Mouse (Mus musculus): ENCODE data around the gene Chp2. TPM values are rescaled to one million over a fixed set of nuclear protein-coding genes. Genes with fewer than 3 reads are reported as not detected.
"Not testable (repeated sequence)": the region's sequence is repeated elsewhere in the genome, so short reads cannot be mapped to it uniquely, and the experiment has no call there.

Gene Chp2
- polyA plus RNA-seq, 1 experiment from 2014 or later: 9.6 TPM

DNA sequence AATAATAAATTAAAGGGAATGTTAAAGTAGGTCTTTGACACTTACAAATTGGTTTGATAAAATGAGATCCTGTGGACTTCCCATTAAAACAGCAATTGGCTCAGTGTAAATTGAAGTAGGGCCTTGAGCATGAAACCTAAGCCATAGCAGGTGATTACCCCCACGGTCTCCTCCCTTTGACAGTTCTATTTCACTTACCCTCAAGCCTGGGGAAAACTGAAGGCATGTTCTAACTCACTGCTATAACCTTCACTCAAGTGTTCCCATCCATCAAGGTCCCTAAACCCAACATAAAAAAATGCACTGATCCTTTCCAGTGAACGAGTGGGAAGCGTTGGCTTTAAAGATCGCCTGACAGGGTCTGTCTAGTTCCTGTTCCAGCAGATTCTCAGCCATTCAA lies 11.6 kb downstream of the Chp2 start:
- no peak overlapping the region for H3K4me3 ChIP-seq (ENCODE audit: low read length)
- no peaks in the 10 kb centered on the region for H3K36me3 ChIP-seq (ENCODE audit: control insufficient read depth, insufficient read depth, low read length)
- no peaks in the 10 kb centered on the region for H3K4me1 ChIP-seq (ENCODE audit: control insufficient read depth, insufficient read depth, low read length)
- H3K9me3 ChIP-seq (ENCODE audit: control insufficient read depth, low read length): no peaks in the 10 kb centered on the region
- no peak overlapping the region for H3K27ac ChIP-seq (ENCODE audit: low read length)
- WGBS: 69% methylated on average over 4 of the region's 4 CpGs
- ATAC-seq: no peak
- H3K27me3 ChIP-seq (replicated peaks; ENCODE audit: control insufficient read depth, insufficient read depth, low read length): no peaks in the 10 kb centered on the region
- no peak overlapping the region for H3K4me2 ChIP-seq (ENCODE audit: low read depth, low read length)
- H3K9ac ChIP-seq (ENCODE audit: low read depth, low read length): no peak overlapping the region

DNA sequence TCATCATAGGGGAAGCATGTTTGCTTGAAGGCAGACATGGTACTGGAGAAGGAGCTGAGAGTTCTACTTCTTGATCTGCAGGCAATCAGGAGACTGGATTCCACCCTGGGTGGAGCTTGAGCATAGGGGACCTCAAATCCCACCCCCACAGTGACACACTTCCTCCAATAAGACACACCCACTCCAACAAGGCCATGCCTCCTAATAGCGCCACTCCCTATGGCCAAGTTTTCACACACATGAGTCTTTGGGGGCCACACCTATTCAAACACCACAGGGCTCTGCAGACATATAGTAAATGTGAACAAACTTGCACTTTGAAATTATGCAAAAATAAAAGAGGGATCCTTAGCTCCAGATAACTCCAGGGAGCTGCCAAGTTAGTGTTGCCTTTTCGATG lies 19.6 kb downstream of the Chp2 start:
- Histone ChIP-seq H3K27ac (ENCODE audit: low read length) (no peak overlapping the region), H3K9ac (ENCODE audit: low read depth, low read length) (no peak overlapping the region), H3K4me2 (ENCODE audit: low read depth, low read length) (no peak overlapping the region), H3K4me3 (ENCODE audit: low read length) (no peak overlapping the region), H3K27me3 (replicated peaks; ENCODE audit: control insufficient read depth, insufficient read depth, low read length) (no peaks in the 10 kb centered on the region), H3K4me1 (ENCODE audit: control insufficient read depth, insufficient read depth, low read length) (no peaks in the 10 kb centered on the region), H3K36me3 (ENCODE audit: control insufficient read depth, insufficient read depth, low read length) (no peaks in the 10 kb centered on the region), H3K9me3 (ENCODE audit: control insufficient read depth, low read length) (no peaks in the 10 kb centered on the region)
- ATAC-seq: peak; percentile 55
- WGBS: 89% methylated on average over 2 of the region's 2 CpGs

DNA sequence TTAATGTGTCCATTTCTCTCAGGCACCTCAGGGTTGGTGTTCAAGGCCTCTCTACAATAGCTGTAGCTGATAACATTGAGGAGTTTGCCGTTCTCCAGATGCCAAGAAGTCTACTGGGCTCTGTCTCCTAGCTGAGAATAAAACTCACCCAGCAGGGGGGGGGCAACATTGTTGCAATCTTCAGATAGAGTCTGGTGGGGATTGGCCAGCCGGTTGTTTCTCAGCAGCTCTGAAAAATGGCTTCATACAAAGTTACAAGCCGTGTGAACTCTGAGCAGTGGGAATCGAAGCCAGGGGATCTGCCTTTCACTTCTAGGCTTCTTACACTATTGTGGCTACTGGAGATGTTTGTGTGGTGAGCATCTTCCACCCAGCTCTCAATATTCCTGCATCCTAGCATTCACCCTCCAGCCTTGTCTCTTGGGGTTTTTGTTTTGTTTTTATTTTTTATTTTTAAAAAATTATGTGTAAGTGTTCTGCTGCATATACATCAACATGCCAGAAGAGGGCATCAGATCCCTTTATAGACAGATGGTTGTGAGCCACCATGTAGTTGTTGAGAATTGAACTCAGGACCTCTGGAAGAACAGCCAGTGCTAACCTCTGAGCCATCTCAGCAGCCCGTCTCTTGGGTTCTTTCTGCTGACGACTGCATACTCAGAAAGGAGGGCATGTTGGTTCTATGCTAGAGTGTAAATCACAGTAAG lies 21.3 kb downstream of the Chp2 start:
- WGBS: 74% methylated on average over 6 of the region's 6 CpGs

DNA sequence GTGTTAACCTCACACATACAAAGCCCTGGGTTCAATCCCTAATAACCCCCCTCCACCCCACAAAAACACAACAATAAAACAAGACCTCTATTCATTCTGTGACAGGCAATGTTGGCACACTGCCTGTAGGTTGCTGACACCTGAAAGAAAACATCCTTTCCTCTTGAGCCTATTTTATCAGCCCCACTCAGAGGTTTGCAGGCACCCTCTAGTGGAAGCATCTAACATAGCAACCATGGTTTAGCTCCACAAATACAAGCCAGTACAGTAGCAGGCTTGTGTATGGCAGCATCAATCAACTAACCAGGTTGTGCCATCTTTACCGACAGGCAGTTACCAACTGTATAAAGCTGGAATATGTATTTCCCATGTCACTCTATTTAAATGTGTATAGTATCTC lies 23.0 kb downstream of the Chp2 start:
- no peaks in the 10 kb centered on the region for H3K27me3 ChIP-seq (replicated peaks; ENCODE audit: control insufficient read depth, insufficient read depth, low read length)
- H3K4me1 ChIP-seq (ENCODE audit: control insufficient read depth, insufficient read depth, low read length): no peaks in the 10 kb centered on the region
- H3K27ac ChIP-seq (ENCODE audit: low read length): no peak overlapping the region
- H3K4me3 ChIP-seq (ENCODE audit: low read length): no peak overlapping the region
- H3K36me3 ChIP-seq (ENCODE audit: control insufficient read depth, insufficient read depth, low read length): no peaks in the 10 kb centered on the region
- no peak overlapping the region for H3K4me2 ChIP-seq (ENCODE audit: low read depth, low read length)
- ATAC-seq: peak; percentile 60
- H3K9ac ChIP-seq (ENCODE audit: low read depth, low read length): no peak overlapping the region
- 46% methylated on average over 1 of the region's 1 CpGs for WGBS
- H3K9me3 ChIP-seq (ENCODE audit: control insufficient read depth, low read length): no peaks in the 10 kb centered on the region

More for the DNA sequence above, 21.3 kb downstream of the Chp2 start:
- Histone ChIP-seq H3K27me3 (replicated peaks; ENCODE audit: control insufficient read depth, insufficient read depth, low read length) (no peaks in the 10 kb centered on the region), H3K4me2 (ENCODE audit: low read depth, low read length) (no peak overlapping the region), H3K9me3 (ENCODE audit: control insufficient read depth, low read length) (no peaks in the 10 kb centered on the region), H3K36me3 (ENCODE audit: control insufficient read depth, insufficient read depth, low read length) (no peaks in the 10 kb centered on the region), H3K27ac (ENCODE audit: low read length) (no peak overlapping the region), H3K9ac (ENCODE audit: low read depth, low read length) (no peak overlapping the region), H3K4me1 (ENCODE audit: control insufficient read depth, insufficient read depth, low read length) (no peaks in the 10 kb centered on the region), H3K4me3 (ENCODE audit: low read length) (no peak overlapping the region)
- no peak for ATAC-seq

DNA sequence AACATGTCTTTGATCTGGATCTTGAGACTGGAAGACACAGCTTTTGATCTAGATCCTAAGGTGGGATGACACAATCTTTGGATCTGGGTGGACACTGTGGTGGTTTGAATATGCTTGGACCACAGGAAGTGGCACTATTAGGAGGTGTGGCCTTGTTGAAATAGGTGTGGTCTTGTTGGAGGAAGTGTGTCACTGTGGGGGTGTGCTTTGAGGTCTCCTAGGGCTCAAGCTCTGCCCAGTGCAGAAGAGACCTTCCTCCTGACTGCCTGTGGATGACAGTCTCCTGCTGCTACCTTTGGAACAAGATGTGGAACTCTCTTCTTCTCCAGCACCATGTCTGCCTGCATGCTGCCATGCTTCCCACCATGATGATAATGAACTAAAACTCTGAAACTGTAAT lies 23.4 kb downstream of the Chp2 start:
- H3K4me2 ChIP-seq (ENCODE audit: low read depth, low read length); H3K27ac ChIP-seq (ENCODE audit: low read length); H3K9me3 ChIP-seq (ENCODE audit: control insufficient read depth, low read length); H3K4me3 ChIP-seq (ENCODE audit: low read length); H3K27me3 ChIP-seq (replicated peaks; ENCODE audit: control insufficient read depth, insufficient read depth, low read length); H3K36me3 ChIP-seq (ENCODE audit: control insufficient read depth, insufficient read depth, low read length); H3K9ac ChIP-seq (ENCODE audit: low read depth, low read length); H3K4me1 ChIP-seq (ENCODE audit: control insufficient read depth, insufficient read depth, low read length): not testable (repeated sequence)
- ATAC-seq: peak; percentile 51; the same call in 1 of the 2 replicates

DNA sequence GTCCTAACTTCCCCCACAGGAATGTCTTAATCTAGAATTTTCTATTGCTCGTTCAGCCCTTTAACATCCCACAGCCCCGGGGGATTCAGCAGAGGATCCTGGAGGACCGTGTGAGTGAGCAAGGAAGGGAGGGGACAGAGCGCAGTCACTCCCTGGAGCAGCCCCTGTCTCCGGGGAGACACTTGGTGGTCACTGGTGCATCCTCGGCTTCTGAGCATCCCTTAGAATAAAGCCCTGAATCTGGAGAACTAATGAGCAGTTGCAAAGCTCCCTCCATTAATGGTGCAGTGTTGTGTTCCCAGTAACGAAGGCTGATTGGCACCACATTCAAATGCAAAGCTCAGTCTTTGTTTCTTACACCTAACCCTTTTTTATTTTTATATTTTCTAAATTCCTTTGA lies 24.9 kb downstream of the Chp2 start:
- Histone ChIP-seq H3K4me3 (ENCODE audit: low read length) (no peak overlapping the region), H3K27me3 (replicated peaks; ENCODE audit: control insufficient read depth, insufficient read depth, low read length) (no peaks in the 10 kb centered on the region), H3K27ac (ENCODE audit: low read length) (no peak overlapping the region), H3K9ac (ENCODE audit: low read depth, low read length) (no peak overlapping the region), H3K9me3 (ENCODE audit: control insufficient read depth, low read length) (no peaks in the 10 kb centered on the region), H3K36me3 (ENCODE audit: control insufficient read depth, insufficient read depth, low read length) (no peaks in the 10 kb centered on the region), H3K4me1 (ENCODE audit: control insufficient read depth, insufficient read depth, low read length) (no peaks in the 10 kb centered on the region), H3K4me2 (ENCODE audit: low read depth, low read length) (no peak overlapping the region)
- no peak for ATAC-seq
- WGBS: 65% methylated on average over 7 of the region's 7 CpGs

DNA sequence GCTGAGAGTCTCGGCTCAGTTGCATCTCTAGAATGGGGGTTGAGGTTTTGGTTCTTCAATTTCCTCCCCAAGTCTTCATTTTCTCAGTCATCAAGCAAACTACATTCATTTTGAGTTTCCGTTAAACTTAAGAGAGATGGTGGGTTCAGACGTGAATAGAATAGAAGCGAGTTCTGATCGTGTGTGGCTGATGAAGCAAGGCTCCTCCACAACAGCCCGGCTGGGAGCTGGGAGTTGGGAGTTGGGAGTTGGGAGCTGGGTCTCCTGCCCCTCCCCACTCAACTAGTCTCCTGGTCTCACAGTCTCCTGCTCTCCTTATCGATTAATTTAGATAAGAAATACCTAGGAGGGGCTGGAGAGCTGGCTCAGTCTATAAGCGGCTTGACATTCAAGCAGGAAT lies 25.3 kb downstream of the Chp2 start:
- H3K4me2 ChIP-seq (ENCODE audit: low read depth, low read length): no peak overlapping the region
- 73% methylated on average over 8 of the region's 8 CpGs for WGBS
- no peak for ATAC-seq
- H3K27me3 ChIP-seq (replicated peaks; ENCODE audit: control insufficient read depth, insufficient read depth, low read length): no peaks in the 10 kb centered on the region
- H3K27ac ChIP-seq (ENCODE audit: low read length): no peak overlapping the region
- H3K4me3 ChIP-seq (ENCODE audit: low read length): no peak overlapping the region
- no peaks in the 10 kb centered on the region for H3K36me3 ChIP-seq (ENCODE audit: control insufficient read depth, insufficient read depth, low read length)
- no peaks in the 10 kb centered on the region for H3K9me3 ChIP-seq (ENCODE audit: control insufficient read depth, low read length)
- H3K4me1 ChIP-seq (ENCODE audit: control insufficient read depth, insufficient read depth, low read length): no peaks in the 10 kb centered on the region
- no peak overlapping the region for H3K9ac ChIP-seq (ENCODE audit: low read depth, low read length)

DNA sequence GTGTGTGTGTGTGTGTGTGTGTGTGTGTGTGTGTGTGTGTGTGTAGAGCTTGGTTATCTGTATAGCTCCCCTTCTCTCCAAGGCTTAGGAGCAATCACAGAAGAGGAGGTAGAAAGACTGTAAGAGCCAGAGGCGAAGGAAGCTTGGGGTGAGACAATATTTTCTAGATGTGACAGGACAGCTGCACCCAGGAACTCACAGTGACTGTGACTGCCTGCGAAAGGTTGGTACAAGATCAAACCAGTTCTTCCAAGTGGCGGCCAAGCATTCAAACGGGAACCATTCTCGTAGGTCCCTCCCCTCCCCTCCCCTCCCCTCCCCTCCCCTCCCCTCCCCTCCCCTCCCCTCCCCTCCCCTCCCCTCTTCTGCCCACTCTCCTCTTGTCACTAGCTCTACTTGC lies 26.7 kb downstream of the Chp2 start:
- Histone ChIP-seq H3K27ac (ENCODE audit: low read length) (no peak overlapping the region), H3K4me3 (ENCODE audit: low read length) (no peak overlapping the region), H3K9me3 (ENCODE audit: control insufficient read depth, low read length) (no peaks in the 10 kb centered on the region), H3K4me1 (ENCODE audit: control insufficient read depth, insufficient read depth, low read length) (no peaks in the 10 kb centered on the region), H3K27me3 (replicated peaks; ENCODE audit: control insufficient read depth, insufficient read depth, low read length) (no peaks in the 10 kb centered on the region), H3K4me2 (ENCODE audit: low read depth, low read length) (no peak overlapping the region), H3K9ac (ENCODE audit: low read depth, low read length) (no peak overlapping the region), H3K36me3 (ENCODE audit: control insufficient read depth, insufficient read depth, low read length) (no peaks in the 10 kb centered on the region)
- no peak for ATAC-seq
- 52% methylated on average over 4 of the region's 5 CpGs for WGBS

DNA sequence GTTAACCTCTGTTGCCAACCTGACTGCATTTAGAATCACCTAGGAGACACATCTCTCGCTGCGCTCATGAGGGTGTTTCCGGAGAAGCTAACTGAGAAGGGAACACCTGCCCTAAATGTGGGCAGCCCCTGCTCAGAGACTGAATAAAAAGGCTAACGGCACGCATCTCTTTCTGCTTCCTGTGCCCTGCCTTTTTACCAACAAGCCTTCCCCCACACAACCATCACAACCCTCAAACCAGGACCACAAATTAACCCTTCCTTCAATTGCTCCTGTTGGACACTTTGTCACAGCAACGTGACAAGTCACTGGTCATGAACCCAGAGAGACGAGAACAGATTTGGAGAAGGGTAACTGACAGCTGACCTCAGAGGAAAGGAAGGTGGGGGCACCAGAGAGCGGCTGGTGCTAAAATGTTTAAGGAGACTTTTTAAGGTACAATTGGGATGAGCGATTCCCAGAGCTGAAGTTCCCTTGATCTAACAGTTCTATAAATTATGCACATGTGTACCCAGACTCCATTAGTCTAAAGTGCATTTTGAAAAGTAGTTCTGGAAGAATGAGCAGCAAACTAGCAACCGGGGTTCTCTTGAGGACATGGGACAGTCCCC lies 28.1 kb downstream of the Chp2 start:
- H3K4me2 ChIP-seq (ENCODE audit: low read depth, low read length): no peak overlapping the region
- H3K27me3 ChIP-seq (replicated peaks; ENCODE audit: control insufficient read depth, insufficient read depth, low read length): no peaks in the 10 kb centered on the region
- no peak overlapping the region for H3K9ac ChIP-seq (ENCODE audit: low read depth, low read length)
- H3K27ac ChIP-seq (ENCODE audit: low read length): no peak overlapping the region
- ATAC-seq: no peak
- H3K36me3 ChIP-seq (ENCODE audit: control insufficient read depth, insufficient read depth, low read length): no peaks in the 10 kb centered on the region
- no peaks in the 10 kb centered on the region for H3K9me3 ChIP-seq (ENCODE audit: control insufficient read depth, low read length)
- no peak overlapping the region for H3K4me3 ChIP-seq (ENCODE audit: low read length)
- H3K4me1 ChIP-seq (ENCODE audit: control insufficient read depth, insufficient read depth, low read length): no peaks in the 10 kb centered on the region
- 84% methylated on average over 10 of the region's 10 CpGs for WGBS

All from intestine, embryonic 16.5 days (tissue).